Mouse (Mus musculus) testis, adult 2 months (tissue): ENCODE data around the gene Glod4.

ENCODE experiments used
- CTCF ChIP-seq: fragments of 200-500 bp; IDR thresholded peaks from 2 replicates; pipeline ENCODE4 v1.5.1; 2012; ENCODE audit warnings: low read depth, mild to moderate bottlenecking, inconsistent platforms, low read length, moderate library complexity; ENCODE audit not compliant: control insufficient read depth, insufficient read depth, insufficient replicate concordance
- POLR2A ChIP-seq: fragments of 200-500 bp; IDR thresholded peaks from 2 replicates; pipeline ENCODE4 v1.6.1; 2012; ENCODE audit warnings: low read depth, mild to moderate bottlenecking, inconsistent platforms, low read length, moderate library complexity; ENCODE audit not compliant: control insufficient read depth

DNA sequence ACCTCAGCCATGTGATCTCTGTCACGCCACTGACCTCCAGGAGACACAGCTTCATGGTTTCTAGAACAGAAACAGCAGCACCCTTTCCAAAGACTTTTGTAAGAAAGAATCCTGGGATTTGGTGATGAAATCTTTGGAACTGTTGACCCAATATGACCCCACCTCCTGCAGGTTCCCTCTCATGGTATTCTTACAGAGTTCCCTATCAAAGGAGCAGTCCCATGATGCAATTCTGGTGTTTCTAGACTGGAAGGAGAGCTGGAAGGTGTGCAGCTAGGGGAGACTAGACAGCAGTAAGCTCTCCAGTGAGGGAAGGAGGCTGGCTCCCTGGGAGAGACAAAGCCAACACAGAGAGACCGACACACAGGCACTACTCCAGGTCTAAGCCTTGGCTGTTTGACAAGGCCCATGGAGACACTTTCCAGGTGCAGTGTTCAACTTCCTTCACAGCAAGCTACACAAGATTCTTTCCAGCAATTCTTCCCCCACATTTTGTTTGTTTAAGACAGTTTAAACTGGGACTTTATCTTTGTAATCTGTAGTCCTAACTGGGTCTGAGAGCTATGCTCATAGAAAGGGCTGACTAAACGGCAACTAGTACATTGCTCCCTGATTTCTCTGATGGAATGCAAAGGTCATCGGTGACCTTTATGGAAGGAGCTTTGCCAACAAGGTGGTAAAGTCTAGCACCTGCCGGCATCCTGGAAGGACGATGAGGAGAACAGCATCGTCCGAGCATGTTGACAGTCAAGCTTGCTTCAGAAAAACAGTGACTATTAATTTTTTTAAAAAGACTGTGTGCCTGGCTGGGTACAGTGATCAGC is 97.1 kb downstream of the Glod4 start:
- TF ChIP-seq CTCF = no peak
- TF ChIP-seq POLR2A = no peak
